Mouse (Mus musculus): ENCODE data around the gene Glt1d1. TPM values are rescaled to one million over a fixed set of nuclear protein-coding genes. Genes with fewer than 3 reads are reported as not detected.

Gene Glt1d1
- polyA plus RNA-seq, 1 experiment from 2014 or later = 0.80 TPM

- 76% methylated on average over 4 of the region's 4 CpGs for WGBS
These were observed 5.6 kb downstream of the Glt1d1 start for GRCm38 (mm10) chr5:127637622-127638021.

GRCm38 (mm10) chr5:127638177-127638576 is 6.1 kb downstream of the Glt1d1 start:
- Histone ChIP-seq H3K9ac (no peak overlapping the region), H3K9me3 (no peaks in the 10 kb centered on the region), H3K4me1 (replicated peaks) (0 out of 2 replicates have a peak, but pooled peaks cover 2% of the 10 kb centered on the region), H3K27me3 (peaks cover 4% of the 10 kb centered on the region), H3K4me3 (no peak overlapping the region), H3K36me3 (no peaks in the 10 kb centered on the region), H3K27ac (replicated peaks) (no peak overlapping the region), H3K4me2 (no peak overlapping the region)
- 92% methylated on average over 2 of the region's 2 CpGs for WGBS
- no peak for ATAC-seq (ENCODE audit: low read depth)

More at GRCm38 (mm10) chr5:127637622-127638021, 5.6 kb downstream of the Glt1d1 start:
- H3K27me3 ChIP-seq = peaks cover 6% of the 10 kb centered on the region
- H3K9me3 ChIP-seq = no peaks in the 10 kb centered on the region
- ATAC-seq (ENCODE audit: low read depth) = no peak
- peaks cover 7% of the 10 kb centered on the region; the same call in 1 of the 2 replicates for H3K4me1 ChIP-seq (replicated peaks)
- H3K36me3 ChIP-seq = no peaks in the 10 kb centered on the region
- no peak overlapping the region for H3K4me3 ChIP-seq
- no peak overlapping the region for H3K27ac ChIP-seq (replicated peaks)
- H3K4me2 ChIP-seq = no peak overlapping the region
- no peak overlapping the region for H3K9ac ChIP-seq

GRCm38 (mm10) chr5:127639067-127639605 is 7.1 kb downstream of the Glt1d1 start:
- Histone ChIP-seq H3K4me2 (no peak overlapping the region), H3K4me3 (no peak overlapping the region), H3K36me3 (no peaks in the 10 kb centered on the region), H3K27me3 (no peaks in the 10 kb centered on the region), H3K9ac (no peak overlapping the region), H3K9me3 (0 out of 2 replicates have a peak, but pooled peaks cover 7% of the 10 kb centered on the region), H3K27ac (replicated peaks) (no peak overlapping the region), H3K4me1 (replicated peaks) (no peaks in the 10 kb centered on the region)
- 80% methylated on average over 6 of the region's 6 CpGs for WGBS
- no peak for ATAC-seq (ENCODE audit: low read depth)

GRCm38 (mm10) chr5:127639635-127640034 is 7.6 kb downstream of the Glt1d1 start:
- 92% methylated on average over 13 of the region's 13 CpGs for WGBS
- no peak for ATAC-seq (ENCODE audit: low read depth)

GRCm38 (mm10) chr5:127640359-127640758 is 8.3 kb downstream of the Glt1d1 start:
- H3K9ac ChIP-seq = no peak overlapping the region
- H3K4me2 ChIP-seq = no peak overlapping the region
- 91% methylated on average over 3 of the region's 3 CpGs for WGBS
- no peak for ATAC-seq (ENCODE audit: low read depth)
- H3K36me3 ChIP-seq = no peaks in the 10 kb centered on the region
- H3K4me3 ChIP-seq = no peak overlapping the region
- 0 out of 2 replicates have a peak, but pooled peaks cover 7% of the 10 kb centered on the region for H3K9me3 ChIP-seq
- no peaks in the 10 kb centered on the region for H3K27me3 ChIP-seq
- no peak overlapping the region for H3K27ac ChIP-seq (replicated peaks)
- H3K4me1 ChIP-seq (replicated peaks) = no peaks in the 10 kb centered on the region

More at GRCm38 (mm10) chr5:127639635-127640034, 7.6 kb downstream of the Glt1d1 start:
- Histone ChIP-seq H3K36me3 (no peaks in the 10 kb centered on the region), H3K4me2 (no peak overlapping the region), H3K9ac (no peak overlapping the region), H3K4me1 (replicated peaks) (no peaks in the 10 kb centered on the region), H3K27me3 (no peaks in the 10 kb centered on the region), H3K27ac (replicated peaks) (no peak overlapping the region), H3K9me3 (0 out of 2 replicates have a peak, but pooled peaks cover 7% of the 10 kb centered on the region), H3K4me3 (no peak overlapping the region)

GRCm38 (mm10) chr5:127641185-127641958 is 9.3 kb downstream of the Glt1d1 start:
- no peak for ATAC-seq (ENCODE audit: low read depth)
- WGBS = 92% methylated on average over 15 of the region's 15 CpGs
- Histone ChIP-seq H3K9me3 (0 out of 2 replicates have a peak, but pooled peaks cover 7% of the 10 kb centered on the region), H3K4me1 (replicated peaks) (no peaks in the 10 kb centered on the region), H3K27me3 (no peaks in the 10 kb centered on the region), H3K9ac (no peak overlapping the region), H3K27ac (replicated peaks) (no peak overlapping the region), H3K4me3 (no peak overlapping the region), H3K36me3 (no peaks in the 10 kb centered on the region), H3K4me2 (no peak overlapping the region)

- no peak for ATAC-seq (ENCODE audit: low read depth)
- no peak overlapping the region for H3K4me2 ChIP-seq
- H3K4me1 ChIP-seq (replicated peaks) = no peaks in the 10 kb centered on the region; the same call in 1 of the 2 replicates
- no peak overlapping the region for H3K4me3 ChIP-seq
- H3K27ac ChIP-seq (replicated peaks) = no peak overlapping the region
- no peaks in the 10 kb centered on the region; the same call in 1 of the 2 replicates for H3K36me3 ChIP-seq
- peaks cover 7% of the 10 kb centered on the region; the same call in 1 of the 2 replicates for H3K9me3 ChIP-seq
- no peak overlapping the region for H3K9ac ChIP-seq
- H3K27me3 ChIP-seq = no peaks in the 10 kb centered on the region
- WGBS = 86% methylated on average over 6 of the region's 6 CpGs
These were observed 16.0 kb downstream of the Glt1d1 start for GRCm38 (mm10) chr5:127648046-127648445.

- H3K9ac ChIP-seq = no peak overlapping the region
- no peak overlapping the region for H3K4me2 ChIP-seq
- no peaks in the 10 kb centered on the region; the same call in 1 of the 2 replicates for H3K4me1 ChIP-seq (replicated peaks)
- ATAC-seq (ENCODE audit: low read depth) = no peak
- no peak overlapping the region for H3K27ac ChIP-seq (replicated peaks)
- H3K9me3 ChIP-seq = peaks cover under 1% of the 10 kb centered on the region; the same call in 1 of the 2 replicates
- H3K4me3 ChIP-seq = no peak overlapping the region
- H3K36me3 ChIP-seq = no peaks in the 10 kb centered on the region; the same call in 1 of the 2 replicates
- H3K27me3 ChIP-seq = no peaks in the 10 kb centered on the region
These were observed 17.0 kb downstream of the Glt1d1 start for GRCm38 (mm10) chr5:127649077-127649476.

GRCm38 (mm10) chr5:127658257-127658656 is 26.2 kb downstream of the Glt1d1 start:
- Histone ChIP-seq H3K27ac (replicated peaks) (no peak overlapping the region), H3K4me3 (no peak overlapping the region), H3K27me3 (no peaks in the 10 kb centered on the region), H3K4me2 (no peak overlapping the region), H3K9me3 (0 out of 2 replicates have a peak, but pooled peaks cover 6% of the 10 kb centered on the region), H3K36me3 (no peaks in the 10 kb centered on the region), H3K4me1 (replicated peaks) (no peaks in the 10 kb centered on the region), H3K9ac (no peak overlapping the region)
- ATAC-seq (ENCODE audit: low read depth) = no peak
- 86% methylated on average over 2 of the region's 2 CpGs for WGBS

GRCm38 (mm10) chr5:127659312-127659711 is 27.2 kb downstream of the Glt1d1 start:
- H3K27ac ChIP-seq (replicated peaks) = no peak overlapping the region
- H3K9me3 ChIP-seq = 0 out of 2 replicates have a peak, but pooled peaks cover 6% of the 10 kb centered on the region
- no peak overlapping the region for H3K4me2 ChIP-seq
- H3K4me1 ChIP-seq (replicated peaks) = no peaks in the 10 kb centered on the region
- no peaks in the 10 kb centered on the region for H3K27me3 ChIP-seq
- no peak overlapping the region for H3K9ac ChIP-seq
- 89% methylated on average over 3 of the region's 3 CpGs for WGBS
- no peak overlapping the region for H3K4me3 ChIP-seq
- ATAC-seq (ENCODE audit: low read depth) = no peak
- no peaks in the 10 kb centered on the region for H3K36me3 ChIP-seq

- Histone ChIP-seq H3K4me3 (no peak overlapping the region), H3K4me1 (replicated peaks) (no peaks in the 10 kb centered on the region), H3K27me3 (no peaks in the 10 kb centered on the region), H3K9me3 (0 out of 2 replicates have a peak, but pooled peaks cover 6% of the 10 kb centered on the region), H3K9ac (no peak overlapping the region), H3K36me3 (no peaks in the 10 kb centered on the region), H3K4me2 (no peak overlapping the region), H3K27ac (replicated peaks) (no peak overlapping the region)
- no peak for ATAC-seq (ENCODE audit: low read depth)
- 70% methylated on average over 5 of the region's 5 CpGs for WGBS
These were observed 28.2 kb downstream of the Glt1d1 start for GRCm38 (mm10) chr5:127660267-127660666.

- H3K27ac ChIP-seq (replicated peaks) = no peak overlapping the region
- no peak for ATAC-seq (ENCODE audit: low read depth)
- H3K27me3 ChIP-seq = no peaks in the 10 kb centered on the region
- H3K9me3 ChIP-seq = 0 out of 2 replicates have a peak, but pooled peaks cover 6% of the 10 kb centered on the region
- no peaks in the 10 kb centered on the region for H3K36me3 ChIP-seq
- no peak overlapping the region for H3K4me3 ChIP-seq
- H3K4me1 ChIP-seq (replicated peaks) = no peaks in the 10 kb centered on the region
- no peak overlapping the region for H3K4me2 ChIP-seq
- H3K9ac ChIP-seq = no peak overlapping the region
- 93% methylated on average over 5 of the region's 5 CpGs for WGBS
These were observed 28.9 kb downstream of the Glt1d1 start for GRCm38 (mm10) chr5:127660979-127661378.

Data from neural tube, embryonic 13.5 days (tissue).